31 mouse cellular contexts compared by ENCODE assay signal in genomic region chr19:36938008-36938407, GRCm38 (mm10). TPM values are rescaled to one million over a fixed set of nuclear protein-coding genes. Genes with fewer than 3 reads are reported as not detected.
DNase-seq lines count a peak whose midpoint lies in the region; ATAC-seq and TF ChIP-seq lines count a peak whose summit lies in the region.
"Had no signal": no experiment of that assay in that cellular context is flagged by ENCODE, and none has a peak within 500 bp of the region (broad histone marks: within the 10 kb centered on the region; RNA-seq: fewer than 3 reads in every experiment).

No protein-coding gene starts in this region.

- no peak overlapping the region for H3K4me2 ChIP-seq in lung, postnatal 0 days (replicated peaks; ENCODE audit: low read depth, low read length)
- H3K4me2 ChIP-seq: embryonic facial prominence, embryonic 13.5 days; forebrain, embryonic 12.5 days; forebrain, embryonic 15.5 days; heart, embryonic 12.5 days; heart, embryonic 15.5 days; hindbrain, embryonic 13.5 days had no signal

- peak; percentile 68; the same call in 1 of the 2 replicates for ATAC-seq in lung, postnatal 0 days
- 0 out of 2 replicates have a peak, but pooled peaks have one; percentile 16 for ATAC-seq in megakaryocyte-erythroid progenitor cell, adult 5-6 weeks (replicated peaks; ENCODE audit: low FRiP score, low TSS enrichment, poor library complexity, severe bottlenecking)
- no peak for ATAC-seq in activated CD4-positive, CD25-positive, alpha-beta regulatory T cell, adult 4 months
- ATAC-seq: forebrain, embryonic 15.5 days; hindbrain, embryonic 16.5 days; Patski had no signal

- no peaks in the 10 kb centered on the region for H3K9me3 ChIP-seq in lung, postnatal 0 days (ENCODE audit: low read length)
- H3K9me3 ChIP-seq: embryonic facial prominence, embryonic 10.5 days; embryonic facial prominence, embryonic 13.5 days; forebrain, embryonic 12.5 days; forebrain, embryonic 15.5 days; G1E; heart, embryonic 12.5 days; heart, embryonic 15.5 days; hindbrain, embryonic 10.5 days; hindbrain, embryonic 13.5 days had no signal

- H3K9ac ChIP-seq in lung, postnatal 0 days (replicated peaks; ENCODE audit: low read depth): no peak overlapping the region
- H3K9ac ChIP-seq: embryonic facial prominence, embryonic 13.5 days; forebrain, embryonic 12.5 days; forebrain, embryonic 15.5 days; heart, embryonic 12.5 days; heart, embryonic 15.5 days; hindbrain, embryonic 13.5 days had no signal

- no peak for TF ChIP-seq CTCF in lung, adult 2 months (IDR thresholded peaks at IDR 0.05; ENCODE audit: insufficient read depth, low read length)
- no peak for TF ChIP-seq CTCF in lung, postnatal 0 days (IDR thresholded peaks at IDR 0.05)

- H3K27ac ChIP-seq in lung, postnatal 0 days (ENCODE audit: low read length): no peak overlapping the region
- H3K27ac ChIP-seq: embryonic facial prominence, embryonic 10.5 days; embryonic facial prominence, embryonic 13.5 days; forebrain, embryonic 12.5 days; forebrain, embryonic 15.5 days; heart, embryonic 15.5 days; hindbrain, embryonic 10.5 days; hindbrain, embryonic 13.5 days had no signal

- H3K4me3 ChIP-seq in lung, adult 2 months (replicated peaks; ENCODE audit: extremely low read depth, low read depth, low read length): no peak overlapping the region
- no peak overlapping the region for H3K4me3 ChIP-seq in lung, postnatal 0 days (ENCODE audit: low read depth, low read length)
- H3K4me3 ChIP-seq: embryonic facial prominence, embryonic 10.5 days; embryonic facial prominence, embryonic 13.5 days; forebrain, embryonic 12.5 days; forebrain, embryonic 15.5 days; heart, embryonic 12.5 days; heart, embryonic 15.5 days; hindbrain, embryonic 10.5 days; hindbrain, embryonic 13.5 days had no signal

- TF ChIP-seq EP300 in lung, postnatal 0 days (IDR thresholded peaks at IDR 0.05): no peak

- H3K27me3 ChIP-seq in lung, postnatal 0 days (replicated peaks; ENCODE audit: insufficient read depth, low read length): no peaks in the 10 kb centered on the region
- H3K27me3 ChIP-seq: CH12.LX; embryonic facial prominence, embryonic 13.5 days; forebrain, embryonic 12.5 days; forebrain, embryonic 15.5 days; heart, embryonic 12.5 days; heart, embryonic 15.5 days; hindbrain, embryonic 13.5 days; Patski had no signal

- DNase-seq in lung, adult 2 months: peak; percentile 20
- DNase-seq in lung, postnatal 10 days: no peak
- DNase-seq in lung, postnatal 0 days (ENCODE audit: low spot score): peak; percentile 47
- DNase-seq in neural tube, embryonic 10.5 days (ENCODE audit: extremely low spot score, low spot score): no peak
- no peak for DNase-seq in T-cell, adult 2 months (ENCODE audit: low spot score)
- DNase-seq: adrenal gland, adult 8-10 months; adrenal gland, postnatal 25 days; B cell, adult 2 months; cerebellum, adult 11-12 months; cerebellum, adult 8-10 months; cerebellum, postnatal 10 days; cerebellum, postnatal 36 days; embryo, embryonic 11 days; gastrocnemius, postnatal 25 days; heart, adult 18-20 months; heart, postnatal 10 days; heart, postnatal 36 days had no signal

- H3K4me1 ChIP-seq in lung, adult 2 months (ENCODE audit: control insufficient read depth, insufficient read depth, low read length): peaks cover 5% of the 10 kb centered on the region
- peaks cover 2% of the 10 kb centered on the region; the same call in 1 of the 2 replicates for H3K4me1 ChIP-seq in lung, postnatal 0 days (ENCODE audit: insufficient read depth, low read depth, low read length)
- H3K4me1 ChIP-seq: embryonic facial prominence, embryonic 10.5 days; embryonic facial prominence, embryonic 13.5 days; forebrain, embryonic 12.5 days; forebrain, embryonic 15.5 days; heart, embryonic 12.5 days; hindbrain, embryonic 10.5 days; hindbrain, embryonic 13.5 days had no signal

- TF ChIP-seq POLR2A in lung, adult 2 months (IDR thresholded peaks at IDR 0.05; ENCODE audit: borderline replicate concordance, extremely low read depth, low read depth, low read length): no peak

- H3K36me3 ChIP-seq in lung, postnatal 0 days (ENCODE audit: insufficient read depth, low read length): no peaks in the 10 kb centered on the region
- H3K36me3 ChIP-seq: embryonic facial prominence, embryonic 13.5 days; forebrain, embryonic 12.5 days; forebrain, embryonic 15.5 days; heart, embryonic 15.5 days; hindbrain, embryonic 13.5 days had no signal

RNA-seq across cellular contexts. Expression of gene Btaf1, which starts 12.1 kb away (rescaled TPM):
- 4.6 and 6.3 TPM in 2 replicates for polyA plus RNA-seq in lung, adult 2 months (2012; rRNA removed)
- polyA plus RNA-seq in lung, postnatal 0 days (2015; fragmentation: Nextera tagmentation; extraction: Ambion mirVana): 6.4 and 7.2 TPM in 2 replicates
- 68.1 and 86.4 TPM in 2 replicates for total RNA-seq in megakaryocyte-erythroid progenitor cell, adult 5-6 weeks (2014; fragmentation: Nextera tagmentation)
- 131 and 145 TPM in 2 replicates for total RNA-seq in megakaryocyte-erythroid progenitor cell, adult 5-6 weeks (2017)
- 1 to 10 TPM; 8.2 to 9.1 TPM for polyA plus RNA-seq in activated CD4-positive, CD25-positive, alpha-beta regulatory T cell, adult 4 months (2017; shearing (Covaris generic))

RNA-seq across cellular contexts. Expression of gene Fgfbp3, which starts 18.6 kb away (rescaled TPM):
- polyA plus RNA-seq in lung, adult 2 months (2012; rRNA removed): 5.5 and 11.0 TPM in 2 replicates
- polyA plus RNA-seq in lung, postnatal 0 days (2015; fragmentation: Nextera tagmentation; extraction: Ambion mirVana): 7.6 and 8.2 TPM in 2 replicates
- total RNA-seq in megakaryocyte-erythroid progenitor cell, adult 5-6 weeks (2014; fragmentation: Nextera tagmentation): 4.0 and 5.2 TPM in 2 replicates
- total RNA-seq in megakaryocyte-erythroid progenitor cell, adult 5-6 weeks (2017): 6.0 and 10.6 TPM in 2 replicates
- polyA plus RNA-seq in activated CD4-positive, CD25-positive, alpha-beta regulatory T cell, adult 4 months (2017; shearing (Covaris generic)): not detected

Comparison
In these comparisons a context has a peak if more than half of its experiments do, and no peak if none do; other contexts are left out.
1. DNase-seq: peak in lung, adult 2 months (single experiment) and lung, postnatal 0 days (single experiment); none in lung, postnatal 10 days (single experiment), neural tube, embryonic 10.5 days (single experiment) and T-cell, adult 2 months (single experiment).